ENCODE assay signal across 33 mouse cellular contexts in the genomic region with DNA sequence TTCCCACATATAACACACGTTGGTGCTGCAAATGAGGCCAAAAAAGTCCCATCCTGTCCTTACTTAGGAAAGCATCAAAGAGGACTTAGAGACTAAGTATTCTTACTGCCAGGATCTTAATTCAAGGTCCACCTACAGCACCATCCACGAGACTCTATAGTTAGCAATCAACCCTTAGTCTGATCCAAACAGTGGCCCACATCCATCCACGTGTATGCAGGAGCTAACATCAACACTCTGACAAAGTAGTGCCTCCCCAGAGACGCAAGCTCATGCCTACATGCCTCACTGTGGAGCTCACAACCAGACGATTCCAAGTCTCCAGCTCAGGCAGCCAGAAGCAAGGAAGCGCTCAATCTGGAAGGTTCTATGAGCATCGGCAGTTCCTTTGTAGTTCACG. TPM values are rescaled to one million over a fixed set of nuclear protein-coding genes. Genes with fewer than 3 reads are reported as not detected.
A peak's percentile ranks its signal among the peaks of the same experiment; 100 is the strongest.
DNase-seq lines count a peak whose midpoint lies in the region; ATAC-seq and TF ChIP-seq lines count a peak whose summit lies in the region.
"Had no signal": no experiment of that assay in that cellular context is flagged by ENCODE, and none has a peak within 500 bp of the region (broad histone marks: within the 10 kb centered on the region; RNA-seq: fewer than 3 reads in every experiment).

No protein-coding gene starts in this region.

- 88% methylated on average over 8 of the region's 8 CpGs for WGBS in midbrain, embryonic 11.5 days
- 88% methylated on average over 8 of the region's 8 CpGs for WGBS in midbrain, postnatal 0 days

- no peaks in the 10 kb centered on the region for H3K27me3 ChIP-seq in midbrain, embryonic 11.5 days (ENCODE audit: control insufficient read depth, insufficient read depth, low read length)
- H3K27me3 ChIP-seq in midbrain, postnatal 0 days (ENCODE audit: insufficient read depth, low read length), result no peaks in the 10 kb centered on the region
- H3K27me3 ChIP-seq: embryonic facial prominence, embryonic 12.5 days; heart, embryonic 15.5 days; limb, embryonic 12.5 days; liver, embryonic 15.5 days; lung, embryonic 15.5 days; neural tube, embryonic 12.5 days had no signal

- intact Hi-C loops in left cerebral cortex, adult 2 months (cut with DNase I), result loop anchor here (1.0 to 2.0 kb wide), 5 partner anchors 51 to 242 kb away; partner anchors contain the start of gene Prmt8

- no peak overlapping the region for H3K9ac ChIP-seq in midbrain, embryonic 11.5 days (ENCODE audit: low read length)
- no peak overlapping the region for H3K9ac ChIP-seq in midbrain, postnatal 0 days (replicated peaks; ENCODE audit: low read length, poor library complexity, severe bottlenecking)
- H3K9ac ChIP-seq: embryonic facial prominence, embryonic 12.5 days; heart, embryonic 15.5 days; limb, embryonic 12.5 days; liver, embryonic 15.5 days; lung, embryonic 15.5 days; neural tube, embryonic 12.5 days had no signal

- TF ChIP-seq CTCF in midbrain, postnatal 0 days (IDR thresholded peaks at IDR 0.05), result no peak
- TF ChIP-seq CTCF in left cerebral cortex, adult 2 months (IDR thresholded peaks at IDR 0.05), result no peak

- H3K36me3 ChIP-seq in midbrain, embryonic 11.5 days (ENCODE audit: control insufficient read depth, insufficient read depth, low read length), result no peaks in the 10 kb centered on the region
- no peaks in the 10 kb centered on the region for H3K36me3 ChIP-seq in midbrain, postnatal 0 days (ENCODE audit: insufficient read depth, low read length)
- H3K36me3 ChIP-seq: heart, embryonic 10.5 days; heart, embryonic 15.5 days; liver, embryonic 15.5 days; lung, embryonic 15.5 days; midbrain, embryonic 10.5 days had no signal

- no peak overlapping the region for H3K4me2 ChIP-seq in midbrain, embryonic 11.5 days
- no peak overlapping the region for H3K4me2 ChIP-seq in midbrain, postnatal 0 days (ENCODE audit: low read depth, low read length, poor library complexity, severe bottlenecking)
- H3K4me2 ChIP-seq: embryonic facial prominence, embryonic 12.5 days; heart, embryonic 15.5 days; limb, embryonic 12.5 days; liver, embryonic 15.5 days; lung, embryonic 15.5 days; neural tube, embryonic 12.5 days had no signal

- ATAC-seq in midbrain, embryonic 11.5 days (ENCODE audit: low FRiP score), result no peak
- ATAC-seq in midbrain, postnatal 0 days (ENCODE audit: low FRiP score), result no peak
- ATAC-seq: activated CD4-positive, CD25-positive, alpha-beta regulatory T cell, adult 4 months; forebrain, embryonic 14.5 days; hindbrain, embryonic 16.5 days; midbrain, embryonic 16.5 days had no signal

- no peak overlapping the region for H3K27ac ChIP-seq in midbrain, embryonic 11.5 days (ENCODE audit: low read depth, low read length)
- no peak overlapping the region for H3K27ac ChIP-seq in midbrain, postnatal 0 days (ENCODE audit: low read depth, low read length)
- H3K27ac ChIP-seq in left cerebral cortex, adult 2 months, result peak overlapping the region; percentile 41; the same call in 1 of the 2 replicates
- H3K27ac ChIP-seq: embryonic facial prominence, embryonic 12.5 days; heart, embryonic 10.5 days; heart, embryonic 15.5 days; kidney, postnatal 0 days; limb, embryonic 12.5 days; liver, embryonic 15.5 days; lung, embryonic 15.5 days; midbrain, embryonic 10.5 days; neural tube, embryonic 12.5 days had no signal

- peak; percentile 14 for DNase-seq in midbrain, embryonic 11.5 days (ENCODE audit: low spot score, missing footprints)
- no peak for DNase-seq in midbrain, postnatal 0 days (ENCODE audit: low spot score)
- peak; percentile 82 for DNase-seq in brain, adult 2 months (ENCODE audit: low read depth, low spot score)
- peak in 1 of 2 experiments; percentile 37 for DNase-seq in left cerebral cortex, adult 2 months (ENCODE audit: extremely low spot score in 1 of 2, low spot score in 2 of 2)
- peak; percentile 44 to 88 for DNase-seq in right cerebral cortex, postnatal 36 days (ENCODE audit: low spot score in 2 of 2)
- DNase-seq in urinary bladder, postnatal 36 days (ENCODE audit: low spot score in 2 of 2), result no peak
- no peak for DNase-seq in cerebellum, postnatal 36 days
- DNase-seq: adrenal gland, adult 2 months; adrenal gland, postnatal 36 days; B cell, adult 2 months; cerebellum, adult 2 months; cerebellum, postnatal 25 days; embryo, embryonic 11 days; gastrocnemius, postnatal 10 days; kidney, adult 8-10 months; kidney, postnatal 4 days had no signal

- no peaks in the 10 kb centered on the region for H3K9me3 ChIP-seq in midbrain, embryonic 11.5 days (ENCODE audit: control insufficient read depth, low read length)
- no peaks in the 10 kb centered on the region for H3K9me3 ChIP-seq in midbrain, postnatal 0 days (ENCODE audit: low read length)
- H3K9me3 ChIP-seq: embryonic facial prominence, embryonic 12.5 days; heart, embryonic 10.5 days; heart, embryonic 15.5 days; liver, embryonic 15.5 days; lung, embryonic 15.5 days; midbrain, embryonic 10.5 days; neural tube, embryonic 12.5 days had no signal

- no peaks in the 10 kb centered on the region for H3K4me1 ChIP-seq in midbrain, embryonic 11.5 days (ENCODE audit: control insufficient read depth, insufficient read depth, low read length)
- no peaks in the 10 kb centered on the region for H3K4me1 ChIP-seq in midbrain, postnatal 0 days (ENCODE audit: insufficient read depth, low read length)
- H3K4me1 ChIP-seq: embryonic facial prominence, embryonic 12.5 days; heart, embryonic 15.5 days; limb, embryonic 12.5 days; liver, embryonic 15.5 days; lung, embryonic 15.5 days; midbrain, embryonic 10.5 days had no signal

- no peak overlapping the region for H3K4me3 ChIP-seq in midbrain, embryonic 11.5 days (ENCODE audit: low read depth, low read length)
- H3K4me3 ChIP-seq in midbrain, postnatal 0 days (ENCODE audit: low read depth, low read length), result no peak overlapping the region
- H3K4me3 ChIP-seq in left cerebral cortex, adult 2 months, result no peak overlapping the region
- H3K4me3 ChIP-seq: embryonic facial prominence, embryonic 12.5 days; heart, embryonic 10.5 days; heart, embryonic 15.5 days; limb, embryonic 12.5 days; liver, embryonic 15.5 days; lung, embryonic 15.5 days; midbrain, embryonic 10.5 days; myocyte; neural tube, embryonic 12.5 days had no signal

RNA-seq across cellular contexts. Expression of gene Tspan11, which starts 15.2 kb away (rescaled TPM):
- 10.8 and 13.3 TPM in 2 replicates for polyA plus RNA-seq in midbrain, embryonic 11.5 days (2014; fragmentation: Nextera tagmentation; extraction: Ambion mirVana)
- 5.0 and 6.5 TPM in 2 replicates for total RNA-seq in midbrain, postnatal 0 days (2014; rRNA removed)
- polyA plus RNA-seq in midbrain, postnatal 0 days (2015; fragmentation: Nextera tagmentation; extraction: Ambion mirVana), result 2.6 and 3.0 TPM in 2 replicates
- 10 to 100 TPM in 1 of 2 experiments, 1 to 10 TPM in 1; 6.6 to 11.6 TPM for total RNA-seq in left cerebral cortex, adult 2 months (2021)
- total RNA-seq: granulocyte monocyte progenitor cell, adult 5-6 weeks; megakaryocyte progenitor cell, adult 5-6 weeks had no signal
- polyA plus RNA-seq: activated CD4-positive, CD25-positive, alpha-beta regulatory T cell, adult 4 months; liver, adult 2 months had no signal

Comparison
In these comparisons a context has a peak if more than half of its experiments do, and no peak if none do; other contexts are left out.
1. DNase-seq: peak in midbrain, embryonic 11.5 days (single experiment), brain, adult 2 months (single experiment) and right cerebral cortex, postnatal 36 days (2 of 2); none in midbrain, postnatal 0 days (single experiment), urinary bladder, postnatal 36 days (0 of 2) and cerebellum, postnatal 36 days (0 of 2).